Mouse (Mus musculus): ENCODE data around the gene Acer1. TPM values are rescaled to one million over a fixed set of nuclear protein-coding genes. Genes with fewer than 3 reads are reported as not detected.

The Acer1 gene
- polyA plus RNA-seq, 1 experiment from 2014 or later = 0.09 TPM

DNA sequence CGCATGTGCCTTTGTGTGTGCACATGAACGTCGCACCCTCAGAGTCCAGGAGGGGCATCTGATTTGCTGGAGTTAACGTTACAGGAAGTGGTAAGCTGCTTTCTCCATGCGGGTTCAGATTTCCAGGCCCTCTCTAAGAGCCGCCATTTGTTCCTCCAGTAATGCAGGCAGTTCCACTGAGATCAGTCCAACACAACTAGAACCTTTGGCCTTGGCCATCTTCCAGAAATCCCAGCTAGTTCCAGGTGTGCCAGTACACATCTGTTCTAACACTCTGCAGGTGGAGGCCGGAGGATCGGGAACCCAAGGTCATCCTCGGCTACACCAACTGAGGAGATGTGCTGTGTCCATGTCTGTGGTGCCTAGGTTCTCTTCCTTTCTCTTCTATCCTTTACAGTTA is 3.0 kb upstream of the Acer1 start:
- Histone ChIP-seq H3K9me3 (ENCODE audit: control insufficient read depth, low read length) (no peaks in the 10 kb centered on the region), H3K27me3 (replicated peaks; ENCODE audit: control insufficient read depth, insufficient read depth, low read length) (no peaks in the 10 kb centered on the region), H3K4me2 (ENCODE audit: low read length) (no peak overlapping the region), H3K4me3 (ENCODE audit: low read depth, low read length) (no peak overlapping the region), H3K4me1 (replicated peaks; ENCODE audit: control insufficient read depth, insufficient read depth, low read length) (no peaks in the 10 kb centered on the region), H3K36me3 (ENCODE audit: control insufficient read depth, insufficient read depth, low read length) (no peaks in the 10 kb centered on the region), H3K27ac (ENCODE audit: low read depth) (no peak overlapping the region), H3K9ac (ENCODE audit: low read length) (no peak overlapping the region)
- 78% methylated on average over 9 of the region's 9 CpGs for WGBS
- ATAC-seq (replicated peaks; ENCODE audit: low FRiP score, low TSS enrichment, low read depth) (no peak), DNase-seq (ENCODE audit: low spot score) (no peak)

DNA sequence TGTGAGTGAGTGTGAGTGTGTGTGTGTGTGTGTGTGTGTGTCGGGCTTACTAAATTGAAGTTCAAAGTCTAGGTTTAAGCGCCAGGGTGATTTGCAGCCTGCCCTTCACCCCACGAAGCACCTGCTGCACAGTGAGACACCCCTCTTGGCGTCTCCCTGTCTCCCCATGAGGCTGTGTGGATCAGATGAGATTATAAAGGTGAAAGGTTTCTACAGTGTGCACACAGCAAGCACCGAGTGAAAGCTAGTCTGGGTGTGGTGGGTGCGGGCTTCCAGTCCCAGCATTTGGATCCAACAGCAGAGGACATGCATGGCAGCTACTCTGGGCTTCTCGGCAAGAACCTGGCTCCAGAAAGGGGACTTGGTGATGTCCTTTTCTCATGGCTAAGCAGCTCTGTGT is 877 bp downstream of the Acer1 start:
- WGBS = 61% methylated on average over 7 of the region's 7 CpGs
- no peak overlapping the region for H3K4me2 ChIP-seq (ENCODE audit: low read length)
- H3K4me3 ChIP-seq (ENCODE audit: low read depth, low read length) = no peak overlapping the region
- H3K27me3 ChIP-seq (replicated peaks; ENCODE audit: control insufficient read depth, insufficient read depth, low read length) = no peaks in the 10 kb centered on the region
- no peaks in the 10 kb centered on the region for H3K9me3 ChIP-seq (ENCODE audit: control insufficient read depth, low read length)
- H3K9ac ChIP-seq (ENCODE audit: low read length) = no peak overlapping the region
- ATAC-seq (replicated peaks; ENCODE audit: low FRiP score, low TSS enrichment, low read depth) = peak; percentile 37; the same call in 1 of the 2 replicates
- no peaks in the 10 kb centered on the region for H3K36me3 ChIP-seq (ENCODE audit: control insufficient read depth, insufficient read depth, low read length)
- DNase-seq (ENCODE audit: low spot score) = no peak
- H3K4me1 ChIP-seq (replicated peaks; ENCODE audit: control insufficient read depth, insufficient read depth, low read length) = no peaks in the 10 kb centered on the region
- H3K27ac ChIP-seq (ENCODE audit: low read depth) = no peak overlapping the region

DNA sequence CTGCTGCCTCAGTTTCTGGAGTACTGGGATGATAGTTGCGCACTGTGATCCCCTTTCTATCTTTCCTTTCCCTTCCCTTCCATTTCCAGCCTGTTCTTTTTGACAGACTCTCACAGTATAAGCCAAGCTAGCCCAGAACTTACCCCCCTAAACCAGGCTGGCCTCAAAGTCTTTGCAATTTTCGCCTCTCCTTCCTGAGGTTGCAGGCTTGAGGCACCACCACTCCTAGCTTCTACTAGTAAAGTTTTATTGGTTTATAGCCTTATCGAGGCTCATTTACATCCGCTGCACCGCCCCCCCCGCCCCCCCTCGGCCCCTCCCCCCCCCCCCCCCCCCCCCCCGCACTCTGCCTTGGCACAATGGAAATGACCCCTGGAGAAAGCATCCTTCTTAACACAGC is 2.4 kb downstream of the Acer1 start:
- DNase-seq (ENCODE audit: low spot score) = no peak
- 17% methylated on average over 6 of the region's 8 CpGs for WGBS
- H3K4me1 ChIP-seq (replicated peaks; ENCODE audit: control insufficient read depth, insufficient read depth, low read length) = no peaks in the 10 kb centered on the region
- H3K27ac ChIP-seq (ENCODE audit: low read depth) = no peak overlapping the region
- no peaks in the 10 kb centered on the region for H3K36me3 ChIP-seq (ENCODE audit: control insufficient read depth, insufficient read depth, low read length)
- no peak overlapping the region for H3K9ac ChIP-seq (ENCODE audit: low read length)
- no peak overlapping the region for H3K4me2 ChIP-seq (ENCODE audit: low read length)
- no peak for ATAC-seq (replicated peaks; ENCODE audit: low FRiP score, low TSS enrichment, low read depth)
- no peak overlapping the region for H3K4me3 ChIP-seq (ENCODE audit: low read depth, low read length)
- no peaks in the 10 kb centered on the region for H3K27me3 ChIP-seq (replicated peaks; ENCODE audit: control insufficient read depth, insufficient read depth, low read length)
- H3K9me3 ChIP-seq (ENCODE audit: control insufficient read depth, low read length) = no peaks in the 10 kb centered on the region

DNA sequence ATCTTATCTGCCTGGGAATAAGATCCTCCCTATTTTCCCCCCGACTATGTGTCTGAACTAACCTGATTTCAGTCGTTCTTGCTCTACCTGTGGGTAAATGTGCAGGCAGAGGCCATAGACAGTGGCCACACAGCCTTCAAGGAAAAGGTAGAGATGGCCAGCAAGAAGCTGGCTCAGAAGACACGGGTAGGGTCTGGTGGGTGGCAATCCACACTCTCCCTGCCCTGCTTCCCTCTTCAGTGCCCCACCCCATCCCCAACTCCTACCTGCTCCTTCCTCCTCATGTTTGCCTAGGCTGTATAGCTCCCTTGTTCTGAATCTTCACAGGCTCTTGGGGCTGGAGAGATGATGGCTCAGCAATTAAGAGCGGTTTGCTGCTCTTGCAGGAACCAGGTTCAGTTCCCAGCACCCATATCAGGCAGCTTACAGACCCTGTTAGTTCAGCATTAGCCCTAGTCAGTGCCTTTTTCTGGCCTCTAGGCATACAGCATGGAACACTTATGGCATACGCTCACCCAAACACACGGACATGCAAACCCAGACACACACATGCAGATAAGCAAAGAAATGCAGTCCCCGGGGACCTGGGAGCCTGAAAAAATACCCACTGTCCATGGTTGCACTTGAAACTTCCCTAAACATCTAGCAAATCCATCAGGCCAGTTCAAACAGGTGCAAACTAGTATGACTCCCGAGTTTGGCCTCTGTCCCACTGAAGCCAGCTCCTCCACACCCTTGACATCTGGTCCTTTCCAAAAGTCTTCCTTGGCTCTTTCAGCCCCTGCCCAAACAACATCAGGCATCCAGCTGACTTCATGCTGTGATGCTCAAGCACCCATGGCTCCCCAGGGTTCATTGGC is 5.2 kb downstream of the Acer1 start:
- Histone ChIP-seq H3K27ac (ENCODE audit: low read depth) (no peak overlapping the region), H3K9ac (ENCODE audit: low read length) (no peak overlapping the region), H3K36me3 (ENCODE audit: control insufficient read depth, insufficient read depth, low read length) (no peaks in the 10 kb centered on the region), H3K4me1 (replicated peaks; ENCODE audit: control insufficient read depth, insufficient read depth, low read length) (no peaks in the 10 kb centered on the region), H3K27me3 (replicated peaks; ENCODE audit: control insufficient read depth, insufficient read depth, low read length) (no peaks in the 10 kb centered on the region), H3K9me3 (ENCODE audit: control insufficient read depth, low read length) (no peaks in the 10 kb centered on the region), H3K4me2 (ENCODE audit: low read length) (no peak overlapping the region), H3K4me3 (ENCODE audit: low read depth, low read length) (no peak overlapping the region)
- 69% methylated on average over 8 of the region's 8 CpGs for WGBS
- 0 out of 2 replicates have a peak, but pooled peaks have one; percentile 30 for ATAC-seq (replicated peaks; ENCODE audit: low FRiP score, low TSS enrichment, low read depth)
- peak; percentile 47 for DNase-seq (ENCODE audit: low spot score)

DNA sequence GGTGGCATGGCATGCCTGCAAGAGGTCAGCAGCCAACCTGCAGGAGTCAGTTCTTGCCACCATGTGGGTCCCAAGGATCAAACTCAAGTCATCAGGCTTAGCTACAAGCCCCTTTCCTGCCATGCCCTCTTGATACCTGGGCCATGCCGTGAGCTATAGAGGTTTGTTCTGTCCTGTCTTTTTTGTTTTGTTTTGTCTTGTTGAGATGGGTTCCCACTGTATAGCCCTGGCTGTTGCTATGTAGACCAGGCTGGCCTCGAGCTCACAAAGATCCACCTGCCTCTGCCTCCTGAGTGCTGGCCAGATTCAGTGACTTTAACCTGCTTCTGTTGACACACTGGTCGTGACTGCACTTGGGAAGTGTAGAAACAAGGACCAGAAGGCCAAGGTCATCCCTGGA is 6.5 kb downstream of the Acer1 start:
- H3K36me3 ChIP-seq (ENCODE audit: control insufficient read depth, insufficient read depth, low read length) = no peaks in the 10 kb centered on the region
- 70% methylated on average over 3 of the region's 3 CpGs for WGBS
- no peaks in the 10 kb centered on the region for H3K9me3 ChIP-seq (ENCODE audit: control insufficient read depth, low read length)
- no peak for ATAC-seq (replicated peaks; ENCODE audit: low FRiP score, low TSS enrichment, low read depth)
- no peak overlapping the region for H3K4me3 ChIP-seq (ENCODE audit: low read depth, low read length)
- DNase-seq (ENCODE audit: low spot score) = peak; percentile 33
- H3K4me2 ChIP-seq (ENCODE audit: low read length) = no peak overlapping the region
- no peak overlapping the region for H3K9ac ChIP-seq (ENCODE audit: low read length)
- no peaks in the 10 kb centered on the region for H3K4me1 ChIP-seq (replicated peaks; ENCODE audit: control insufficient read depth, insufficient read depth, low read length)
- no peaks in the 10 kb centered on the region for H3K27me3 ChIP-seq (replicated peaks; ENCODE audit: control insufficient read depth, insufficient read depth, low read length)
- H3K27ac ChIP-seq (ENCODE audit: low read depth) = no peak overlapping the region

DNA sequence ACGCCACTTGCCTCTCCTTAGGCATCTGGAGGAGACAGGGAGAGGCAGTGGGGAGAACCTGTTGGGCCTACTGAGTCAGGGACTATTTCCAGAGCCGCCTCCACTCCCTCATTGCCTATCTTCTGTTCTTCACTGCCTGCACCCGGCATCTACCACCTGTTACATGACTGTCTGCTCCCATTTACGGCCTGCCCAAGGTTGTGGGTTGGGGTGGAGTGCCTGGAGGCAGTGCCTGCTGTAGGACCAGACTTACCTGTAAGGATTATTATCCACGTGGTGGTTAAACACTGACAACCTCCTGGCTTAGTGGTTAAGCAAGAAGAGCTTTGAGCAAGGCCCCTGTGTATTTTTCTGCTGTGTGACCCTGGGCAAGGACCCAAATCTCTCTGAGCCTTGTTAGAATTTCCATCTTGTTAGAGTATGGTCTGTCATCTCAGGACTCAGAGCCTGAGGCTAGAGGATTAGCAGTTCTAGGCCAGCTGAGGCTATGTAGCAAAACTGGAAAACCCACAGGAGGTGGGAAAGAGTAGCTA is 7.2 kb downstream of the Acer1 start:
- 74% methylated on average over 5 of the region's 5 CpGs for WGBS
- Histone ChIP-seq H3K4me3 (ENCODE audit: low read depth, low read length) (no peak overlapping the region), H3K27me3 (replicated peaks; ENCODE audit: control insufficient read depth, insufficient read depth, low read length) (no peaks in the 10 kb centered on the region), H3K9me3 (ENCODE audit: control insufficient read depth, low read length) (no peaks in the 10 kb centered on the region), H3K4me2 (ENCODE audit: low read length) (no peak overlapping the region), H3K4me1 (replicated peaks; ENCODE audit: control insufficient read depth, insufficient read depth, low read length) (no peaks in the 10 kb centered on the region), H3K27ac (ENCODE audit: low read depth) (no peak overlapping the region), H3K36me3 (ENCODE audit: control insufficient read depth, insufficient read depth, low read length) (no peaks in the 10 kb centered on the region), H3K9ac (ENCODE audit: low read length) (no peak overlapping the region)
- ATAC-seq (replicated peaks; ENCODE audit: low FRiP score, low TSS enrichment, low read depth) (no peak), DNase-seq (ENCODE audit: low spot score) (peak; percentile 46)

DNA sequence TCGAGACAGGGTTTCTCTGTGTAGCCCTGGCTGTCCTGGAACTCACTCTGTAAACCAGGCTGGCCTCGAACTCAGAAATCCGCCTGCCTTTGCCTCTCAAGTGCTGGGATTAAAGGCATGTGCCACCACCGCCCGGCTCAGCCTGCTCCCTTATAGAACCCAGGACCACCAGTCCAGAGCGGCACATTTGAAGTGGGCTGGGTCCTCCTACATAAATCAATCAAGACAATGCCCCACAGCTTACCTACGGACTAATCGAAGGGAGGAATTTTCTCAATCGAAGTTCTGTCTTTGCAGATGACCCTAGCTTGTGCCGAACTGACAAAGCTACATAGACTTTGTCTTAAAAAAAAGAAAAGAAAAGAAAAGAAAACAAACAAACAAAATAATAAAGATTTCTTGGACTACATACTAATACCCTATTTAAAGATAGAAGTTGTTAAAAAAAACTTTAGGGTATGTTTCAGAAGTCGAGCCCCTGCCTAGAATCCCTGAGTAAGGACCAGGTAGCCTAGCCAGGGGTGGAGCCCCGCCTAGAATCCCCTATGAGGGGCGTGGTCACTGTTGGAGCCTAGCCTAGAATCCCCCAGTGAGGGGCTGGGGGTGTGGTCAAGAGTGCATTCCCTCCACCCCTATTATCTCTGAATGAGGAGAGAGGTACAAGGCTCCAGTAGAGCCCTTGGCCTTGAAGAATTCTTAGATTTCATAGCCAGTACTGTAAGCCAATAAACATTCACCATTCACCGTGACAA is 7.8 kb downstream of the Acer1 start:
- Histone ChIP-seq H3K36me3 (ENCODE audit: control insufficient read depth, insufficient read depth, low read length) (no peaks in the 10 kb centered on the region), H3K4me3 (ENCODE audit: low read depth, low read length) (no peak overlapping the region), H3K27me3 (replicated peaks; ENCODE audit: control insufficient read depth, insufficient read depth, low read length) (no peaks in the 10 kb centered on the region), H3K9ac (ENCODE audit: low read length) (no peak overlapping the region), H3K27ac (ENCODE audit: low read depth) (no peak overlapping the region), H3K4me1 (replicated peaks; ENCODE audit: control insufficient read depth, insufficient read depth, low read length) (no peaks in the 10 kb centered on the region), H3K4me2 (ENCODE audit: low read length) (no peak overlapping the region), H3K9me3 (ENCODE audit: control insufficient read depth, low read length) (no peaks in the 10 kb centered on the region)
- no peak for ATAC-seq (replicated peaks; ENCODE audit: low FRiP score, low TSS enrichment, low read depth)
- no peak for DNase-seq (ENCODE audit: low spot score)
- 56% methylated on average over 12 of the region's 14 CpGs for WGBS

DNA sequence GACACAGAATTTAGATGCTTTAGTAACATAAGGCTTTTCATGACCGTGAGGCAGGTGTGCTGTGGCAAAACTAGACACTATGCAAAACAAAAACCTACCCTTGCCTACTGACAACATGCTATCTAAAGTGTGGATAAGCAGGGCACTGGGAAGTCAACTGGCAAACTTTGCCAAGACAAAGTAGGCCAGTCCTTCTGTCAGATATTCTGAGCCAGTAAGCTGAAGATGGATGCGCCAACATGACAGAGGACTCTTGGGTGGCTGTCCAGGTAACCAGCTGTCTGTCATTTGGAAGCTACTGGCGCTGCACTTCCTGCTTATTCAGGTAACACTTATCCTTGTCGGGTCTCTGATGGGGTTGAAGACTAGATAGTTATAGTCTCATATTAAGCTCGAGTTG is 11.8 kb downstream of the Acer1 start:
- no peaks in the 10 kb centered on the region for H3K36me3 ChIP-seq (ENCODE audit: control insufficient read depth, insufficient read depth, low read length)
- H3K27me3 ChIP-seq (replicated peaks; ENCODE audit: control insufficient read depth, insufficient read depth, low read length) = no peaks in the 10 kb centered on the region
- H3K27ac ChIP-seq (ENCODE audit: low read depth) = no peak overlapping the region
- H3K9me3 ChIP-seq (ENCODE audit: control insufficient read depth, low read length) = no peaks in the 10 kb centered on the region
- no peak overlapping the region for H3K4me2 ChIP-seq (ENCODE audit: low read length)
- H3K4me3 ChIP-seq (ENCODE audit: low read depth, low read length) = no peak overlapping the region
- ATAC-seq (replicated peaks; ENCODE audit: low FRiP score, low TSS enrichment, low read depth) = no peak
- no peaks in the 10 kb centered on the region for H3K4me1 ChIP-seq (replicated peaks; ENCODE audit: control insufficient read depth, insufficient read depth, low read length)
- DNase-seq (ENCODE audit: low spot score) = peak; percentile 29
- WGBS = 69% methylated on average over 5 of the region's 5 CpGs
- H3K9ac ChIP-seq (ENCODE audit: low read length) = no peak overlapping the region
